Mouse (Mus musculus): ENCODE measurements at regions not wholly inside any gene's neighbourhood (a gene's known extent, or its start where the extent isn't known, plus 50 kb on each side); places are given as distances from the start of the nearest gene placed in this dataset.

DNA sequence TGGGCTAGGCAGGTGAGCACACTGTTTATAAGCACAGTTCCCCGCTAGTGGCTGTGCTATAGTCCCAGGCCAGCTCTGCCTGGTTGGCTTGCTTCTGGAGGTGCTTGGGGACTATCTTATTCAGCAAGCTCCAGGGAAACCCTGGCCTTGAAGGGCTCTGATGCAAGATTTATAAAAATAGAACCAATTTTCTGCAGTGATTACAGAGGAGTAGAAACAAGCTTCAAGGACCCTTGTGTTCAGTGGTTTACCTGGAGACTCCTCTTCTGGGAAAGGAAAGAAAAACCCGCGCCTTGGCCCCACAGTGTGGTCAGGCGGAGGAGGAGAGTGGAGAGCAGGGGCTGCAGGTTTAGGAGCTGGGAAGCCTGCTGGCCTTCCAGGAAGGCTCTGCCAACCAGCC lies 178.2 kb upstream of the Ctnnb1 start:
- no peak for DNase-seq (ENCODE audit: extremely low spot score in 1 of 2, low spot score in 2 of 2)
- intact Hi-C loops (cut with DNase I), result no loop called here

- intact Hi-C loops (cut with DNase I), result no loop called here
- DNase-seq (ENCODE audit: extremely low spot score in 1 of 2, low spot score in 2 of 2), result no peak
Observed at GRCm38 (mm10) chr9:120751686-120752484, 177.1 kb upstream of the Ctnnb1 start.

DNA sequence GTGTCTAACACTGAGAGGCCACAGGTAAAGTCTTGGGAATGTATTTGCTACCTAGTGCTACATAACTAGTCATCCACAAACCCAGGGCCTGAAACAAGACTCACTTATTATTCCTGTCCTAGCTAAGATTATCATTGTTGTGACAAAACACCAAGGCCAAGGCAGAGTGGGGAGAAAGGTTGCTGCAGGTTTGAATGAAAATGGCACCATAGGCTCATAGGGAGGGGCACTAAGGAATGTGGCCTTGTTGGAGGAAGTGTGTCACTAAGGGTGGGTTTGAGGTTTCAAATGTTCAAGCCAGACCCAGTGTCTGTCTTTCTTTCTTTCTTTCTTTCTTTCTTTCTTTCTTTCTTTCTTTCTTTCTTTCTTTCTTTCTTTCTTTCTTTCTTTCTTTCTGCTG lies 174.9 kb upstream of the Ctnnb1 start:
- no peak for DNase-seq (ENCODE audit: extremely low spot score in 1 of 2, low spot score in 2 of 2)
- intact Hi-C loops (cut with DNase I), result no loop called here

- intact Hi-C loops (cut with DNase I), result no loop called here
Observed at GRCm38 (mm10) chr9:120755486-120755885, 173.5 kb upstream of the Ctnnb1 start.

GRCm38 (mm10) chr9:120758003-120758402 lies 171.0 kb upstream of the Ctnnb1 start:
- DNase-seq (ENCODE audit: extremely low spot score in 1 of 2, low spot score in 2 of 2), result no peak
- intact Hi-C loops (cut with DNase I), result no loop called here

More at GRCm38 (mm10) chr9:120755486-120755885, 173.5 kb upstream of the Ctnnb1 start:
- no peak for DNase-seq (ENCODE audit: extremely low spot score in 1 of 2, low spot score in 2 of 2)

GRCm38 (mm10) chr9:120758632-120759031 lies 170.4 kb upstream of the Ctnnb1 start:
- DNase-seq (ENCODE audit: extremely low spot score in 1 of 2, low spot score in 2 of 2), result no peak
- intact Hi-C loops (cut with DNase I), result no loop called here

DNA sequence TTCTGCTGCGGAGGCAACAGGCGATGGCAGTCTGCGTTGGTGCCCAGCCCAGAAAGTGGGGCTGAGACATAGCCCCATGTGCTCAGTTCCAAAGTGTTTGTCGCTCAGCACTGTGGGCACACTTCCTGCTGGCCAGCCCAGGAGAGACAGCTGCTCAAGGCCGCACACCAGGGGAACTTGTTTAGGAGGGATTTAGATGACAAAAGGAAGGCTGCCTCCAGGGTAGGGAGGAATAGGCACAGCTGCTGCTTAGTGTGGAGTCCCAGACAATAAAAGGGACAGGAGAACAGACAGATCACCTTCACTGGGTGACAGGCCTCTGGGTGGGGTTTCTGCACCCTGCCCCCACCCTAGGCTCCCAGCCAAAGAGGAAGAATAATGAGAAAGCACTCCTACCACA lies 169.2 kb upstream of the Ctnnb1 start:
- peak; percentile 45 to 59 for DNase-seq (ENCODE audit: extremely low spot score in 1 of 2, low spot score in 2 of 2)
- intact Hi-C loops (cut with DNase I), result no loop called here

- intact Hi-C loops (cut with DNase I), result no loop called here
Observed at GRCm38 (mm10) chr9:120763802-120764201, 165.2 kb upstream of the Ctnnb1 start.

GRCm38 (mm10) chr9:120764663-120765062 lies 164.4 kb upstream of the Ctnnb1 start:
- DNase-seq (ENCODE audit: extremely low spot score in 1 of 2, low spot score in 2 of 2), result no peak
- intact Hi-C loops (cut with DNase I), result no loop called here

More at GRCm38 (mm10) chr9:120763802-120764201, 165.2 kb upstream of the Ctnnb1 start:
- DNase-seq (ENCODE audit: extremely low spot score in 1 of 2, low spot score in 2 of 2), result no peak

GRCm38 (mm10) chr9:120765292-120765691 lies 163.7 kb upstream of the Ctnnb1 start:
- no peak for DNase-seq (ENCODE audit: extremely low spot score in 1 of 2, low spot score in 2 of 2)
- intact Hi-C loops (cut with DNase I), result no loop called here

GRCm38 (mm10) chr9:120766881-120767280 lies 162.1 kb upstream of the Ctnnb1 start:
- intact Hi-C loops (cut with DNase I), result no loop called here
- no peak for DNase-seq (ENCODE audit: extremely low spot score in 1 of 2, low spot score in 2 of 2)

DNA sequence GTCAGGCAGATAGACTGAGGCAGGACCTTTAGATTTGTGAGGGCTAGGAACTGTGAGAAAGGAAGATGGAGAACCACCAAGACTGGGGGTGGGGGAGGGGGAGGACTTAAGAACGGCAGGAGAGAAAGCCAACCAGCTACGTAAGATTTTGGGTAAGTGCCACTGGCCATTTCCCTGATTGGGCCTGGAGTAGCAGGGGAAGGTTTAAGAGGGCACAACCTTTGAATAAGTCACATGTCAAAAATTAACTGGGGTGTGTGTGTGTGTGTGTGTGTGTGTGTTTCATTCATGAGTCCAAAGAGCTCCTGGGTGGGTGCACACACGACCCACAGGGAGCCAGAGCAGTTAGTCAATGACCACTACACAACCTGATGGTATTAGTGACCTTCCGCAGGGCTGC lies 161.6 kb upstream of the Ctnnb1 start:
- intact Hi-C loops (cut with DNase I), result no loop called here
- DNase-seq (ENCODE audit: extremely low spot score in 1 of 2, low spot score in 2 of 2), result no peak

DNA sequence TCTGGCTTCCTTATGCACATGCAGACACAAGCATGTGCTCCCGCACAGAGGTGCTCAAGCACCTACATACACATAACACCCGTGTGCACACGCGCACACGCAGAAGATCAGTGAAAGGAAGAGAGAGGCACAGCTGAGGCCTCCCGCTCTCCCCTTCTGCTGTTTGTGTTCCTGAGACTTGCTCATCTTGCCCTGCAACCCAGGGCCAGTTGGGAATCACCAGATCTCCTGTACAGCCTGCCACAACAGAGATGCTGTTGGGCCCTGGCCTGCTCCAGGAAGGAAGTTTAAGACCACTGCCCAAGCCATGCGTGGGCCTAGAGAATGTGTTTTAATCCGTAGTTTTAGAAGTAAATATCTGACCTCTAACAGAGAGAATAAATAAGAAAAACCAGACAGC lies 160.0 kb upstream of the Ctnnb1 start:
- intact Hi-C loops (cut with DNase I), result no loop called here
- no peak for DNase-seq (ENCODE audit: extremely low spot score in 1 of 2, low spot score in 2 of 2)

- intact Hi-C loops (cut with DNase I), result loop anchor here (10.0 kb wide), 1 partner anchor 165 kb away; no protein-coding TSS in a partner anchor
- no peak for DNase-seq (ENCODE audit: extremely low spot score in 1 of 2, low spot score in 2 of 2)
Observed at GRCm38 (mm10) chr9:120769679-120770078, 159.3 kb upstream of the Ctnnb1 start.

- no peak for DNase-seq (ENCODE audit: extremely low spot score in 1 of 2, low spot score in 2 of 2)
- intact Hi-C loops (cut with DNase I), result loop anchor here (10.0 kb wide), 1 partner anchor 166 kb away; no protein-coding TSS in a partner anchor
Observed at GRCm38 (mm10) chr9:120770886-120771285, 158.1 kb upstream of the Ctnnb1 start.

DNA sequence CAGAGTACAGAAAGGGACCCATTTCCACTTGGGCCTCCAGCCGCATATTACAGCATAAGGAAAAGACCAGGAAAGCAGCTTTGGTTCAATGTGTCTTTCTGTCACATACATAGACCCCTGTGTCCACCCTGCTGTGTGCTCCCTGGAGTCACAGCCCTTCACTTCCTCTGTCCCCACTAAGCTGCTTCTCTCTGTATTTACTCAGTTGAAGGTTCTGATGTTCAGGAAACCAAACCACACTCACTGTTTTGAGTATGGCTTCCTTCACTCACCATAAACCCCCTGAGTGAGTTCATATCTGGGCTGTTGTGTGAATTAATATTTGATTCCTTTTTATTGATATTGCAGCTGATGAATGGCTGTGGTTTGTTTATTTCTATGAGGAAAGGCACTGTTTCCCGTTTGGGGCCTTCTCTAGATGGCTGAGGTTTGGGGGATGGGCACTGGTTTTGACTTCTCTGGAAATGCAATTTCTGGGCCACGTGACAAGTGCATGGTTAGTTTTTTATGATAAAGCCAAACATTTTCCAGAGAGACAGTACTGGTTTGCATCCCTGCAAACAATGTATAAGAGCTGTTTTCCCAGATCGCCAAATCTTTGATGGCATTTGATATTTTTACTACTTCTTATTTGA lies 157.0 kb upstream of the Ctnnb1 start:
- intact Hi-C loops (cut with DNase I), result loop anchor here (10.0 kb wide), 1 partner anchor 167 kb away; no protein-coding TSS in a partner anchor
- no peak for DNase-seq (ENCODE audit: extremely low spot score in 1 of 2, low spot score in 2 of 2)

- DNase-seq (ENCODE audit: extremely low spot score in 1 of 2, low spot score in 2 of 2), result no peak
- intact Hi-C loops (cut with DNase I), result loop anchor here (10.0 kb wide), 1 partner anchor 169 kb away; no protein-coding TSS in a partner anchor
Observed at GRCm38 (mm10) chr9:120774251-120774650, 154.8 kb upstream of the Ctnnb1 start.

DNA sequence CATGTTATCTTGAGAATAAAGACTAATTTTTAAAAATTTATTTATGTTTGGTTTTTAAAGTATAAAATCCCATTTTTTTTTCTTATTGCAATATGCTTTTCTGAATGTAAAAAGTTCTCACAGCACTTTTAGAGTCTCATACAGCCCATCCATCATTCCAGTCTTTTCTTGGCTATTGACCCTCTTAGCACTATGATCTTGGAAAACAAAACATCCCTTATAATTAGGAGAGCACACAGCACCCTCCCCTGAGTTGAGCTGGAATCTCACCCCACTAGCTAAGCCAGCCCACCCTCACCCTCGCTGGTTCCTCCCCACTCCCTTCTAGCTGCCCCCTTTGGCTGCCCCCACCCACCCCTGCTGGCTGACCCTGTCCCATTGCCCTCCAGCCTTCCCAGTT lies 154.2 kb upstream of the Ctnnb1 start:
- DNase-seq (ENCODE audit: extremely low spot score in 1 of 2, low spot score in 2 of 2), result no peak
- intact Hi-C loops (cut with DNase I), result loop anchor here (5.0 to 10.0 kb wide), 2 partner anchors 158 to 170 kb away; no protein-coding TSS in a partner anchor

DNA sequence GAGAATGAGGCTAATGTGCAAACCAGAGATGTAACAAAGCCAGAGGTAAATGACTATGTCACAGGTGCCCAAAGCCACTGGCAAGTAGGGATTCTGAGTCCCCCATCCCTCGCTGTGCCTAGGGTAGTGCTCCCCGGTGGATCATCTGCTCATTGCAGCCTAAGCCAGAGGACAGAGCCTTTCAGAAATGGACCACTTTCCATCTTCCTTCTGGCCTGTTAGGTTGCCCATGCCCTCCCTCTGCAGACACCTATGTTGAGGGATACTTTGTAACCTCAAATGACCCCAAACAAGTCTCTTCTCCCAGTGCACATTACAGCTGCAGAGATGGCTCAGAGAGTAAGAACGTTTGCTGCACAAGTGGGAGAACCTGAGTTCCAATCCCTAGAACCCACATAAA lies 153.3 kb upstream of the Ctnnb1 start:
- no peak for DNase-seq (ENCODE audit: extremely low spot score in 1 of 2, low spot score in 2 of 2)
- intact Hi-C loops (cut with DNase I), result loop anchor here (5.0 to 10.0 kb wide), 2 partner anchors 157 to 171 kb away; no protein-coding TSS in a partner anchor

DNA sequence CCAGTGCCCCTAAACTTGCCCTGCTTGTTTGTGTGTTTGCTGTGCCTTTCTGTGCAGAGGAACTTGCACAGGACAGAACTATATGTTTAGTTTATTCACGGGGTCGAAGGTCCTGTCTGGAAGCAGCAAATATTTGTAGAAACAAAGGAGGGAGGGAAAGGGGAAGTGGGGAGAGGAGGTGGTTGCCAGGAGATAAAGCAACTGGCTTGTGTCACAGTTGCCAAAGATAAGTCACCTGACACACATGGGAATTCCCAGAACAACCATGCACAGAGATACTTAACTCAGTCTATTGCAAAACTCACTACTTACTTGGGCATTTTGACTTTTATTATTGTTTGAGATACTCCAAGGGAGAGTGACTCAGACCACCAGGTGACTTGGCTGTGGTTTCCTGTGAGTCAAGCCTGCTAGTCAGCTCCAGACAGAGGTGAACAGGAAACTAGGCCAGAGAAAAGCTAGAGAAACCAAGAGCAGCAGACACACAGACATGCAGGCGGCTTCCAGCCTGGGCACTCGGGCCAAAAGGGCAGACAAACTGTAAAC lies 152.5 kb upstream of the Ctnnb1 start:
- intact Hi-C loops (cut with DNase I), result loop anchor here (5.0 to 10.0 kb wide), 2 partner anchors 156 to 172 kb away; no protein-coding TSS in a partner anchor
- DNase-seq (ENCODE audit: extremely low spot score in 1 of 2, low spot score in 2 of 2), result no peak

Measured in left cerebral cortex, postnatal 10 days (tissue).